Mouse (Mus musculus): ENCODE data around the gene Atoh8. TPM values are rescaled to one million over a fixed set of nuclear protein-coding genes. Genes with fewer than 3 reads are reported as not detected.
A peak's percentile ranks its signal among the peaks of the same experiment; 100 is the strongest.

Atoh8 gene
- polyA plus RNA-seq, 1 experiment from 2014 or later: 13.3 TPM

- H3K36me3 ChIP-seq (ENCODE audit: control insufficient read depth, insufficient read depth, low read length): 0 out of 2 replicates have a peak, but pooled peaks cover 5% of the 10 kb centered on the region
- WGBS: 51% methylated on average over 11 of the region's 11 CpGs
- 0 out of 2 replicates have a peak, but pooled peaks cover 10% of the 10 kb centered on the region for H3K4me1 ChIP-seq (ENCODE audit: control insufficient read depth, insufficient read depth, low read length)
- ATAC-seq (ENCODE audit: low FRiP score, low TSS enrichment): peak; percentile 12; the same call in 1 of the 2 replicates
- H3K4me2 ChIP-seq (replicated peaks; ENCODE audit: low read depth, low read length): no peak overlapping the region
- H3K4me3 ChIP-seq (ENCODE audit: low read length): no peak overlapping the region
- H3K27me3 ChIP-seq (ENCODE audit: control insufficient read depth, insufficient read depth, low read length): no peaks in the 10 kb centered on the region
- no peak overlapping the region for H3K9ac ChIP-seq (ENCODE audit: low read depth, low read length)
- H3K9me3 ChIP-seq (ENCODE audit: control insufficient read depth, low read length): no peaks in the 10 kb centered on the region
- no peak overlapping the region for H3K27ac ChIP-seq (ENCODE audit: low read depth, low read length)
These were observed 34.7 kb downstream of the Atoh8 start for GRCm38 (mm10) chr6:72200595-72201256.

DNA sequence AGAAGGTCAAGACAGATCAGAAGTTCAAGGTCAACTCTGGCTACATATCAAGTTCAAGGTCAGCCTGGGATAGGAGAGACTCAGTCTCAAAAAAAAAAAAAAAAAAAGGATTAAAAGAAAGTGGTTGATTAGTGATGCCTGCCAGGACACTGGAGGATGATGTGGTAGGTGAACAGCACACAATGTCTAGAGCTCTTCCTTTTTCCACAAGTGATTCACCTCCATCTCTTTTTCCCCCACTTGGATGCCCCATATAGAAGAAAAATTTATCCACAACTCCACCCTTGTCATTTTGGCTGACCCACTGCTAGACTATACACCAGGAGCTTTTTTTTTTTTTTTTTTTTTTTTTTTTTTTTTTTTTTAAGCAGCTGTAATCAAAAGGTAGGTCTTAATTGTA lies 37.9 kb downstream of the Atoh8 start:
- ATAC-seq (ENCODE audit: low FRiP score, low TSS enrichment): no peak
- no peak overlapping the region for H3K27ac ChIP-seq (ENCODE audit: low read depth, low read length)
- H3K27me3 ChIP-seq (ENCODE audit: control insufficient read depth, insufficient read depth, low read length): no peaks in the 10 kb centered on the region
- H3K4me3 ChIP-seq (ENCODE audit: low read length): no peak overlapping the region
- no peaks in the 10 kb centered on the region for H3K9me3 ChIP-seq (ENCODE audit: control insufficient read depth, low read length)
- no peaks in the 10 kb centered on the region for H3K36me3 ChIP-seq (ENCODE audit: control insufficient read depth, insufficient read depth, low read length)
- no peak overlapping the region for H3K9ac ChIP-seq (ENCODE audit: low read depth, low read length)
- H3K4me2 ChIP-seq (replicated peaks; ENCODE audit: low read depth, low read length): no peak overlapping the region
- H3K4me1 ChIP-seq (ENCODE audit: control insufficient read depth, insufficient read depth, low read length): 0 out of 2 replicates have a peak, but pooled peaks cover 10% of the 10 kb centered on the region

- Histone ChIP-seq H3K27me3 (ENCODE audit: control insufficient read depth, insufficient read depth, low read length) (no peaks in the 10 kb centered on the region), H3K4me1 (ENCODE audit: control insufficient read depth, insufficient read depth, low read length) (0 out of 2 replicates have a peak, but pooled peaks cover 10% of the 10 kb centered on the region), H3K9ac (ENCODE audit: low read depth, low read length) (no peak overlapping the region), H3K36me3 (ENCODE audit: control insufficient read depth, insufficient read depth, low read length) (no peaks in the 10 kb centered on the region), H3K4me3 (ENCODE audit: low read length) (no peak overlapping the region), H3K4me2 (replicated peaks; ENCODE audit: low read depth, low read length) (no peak overlapping the region), H3K9me3 (ENCODE audit: control insufficient read depth, low read length) (no peaks in the 10 kb centered on the region), H3K27ac (ENCODE audit: low read depth, low read length) (no peak overlapping the region)
- WGBS: 56% methylated on average over 3 of the region's 3 CpGs
- ATAC-seq (ENCODE audit: low FRiP score, low TSS enrichment): no peak
These were observed 38.7 kb downstream of the Atoh8 start for GRCm38 (mm10) chr6:72196660-72197059.

- no peak overlapping the region for H3K9ac ChIP-seq (ENCODE audit: low read depth, low read length)
- WGBS: 54% methylated on average over 5 of the region's 5 CpGs
- no peaks in the 10 kb centered on the region for H3K36me3 ChIP-seq (ENCODE audit: control insufficient read depth, insufficient read depth, low read length)
- H3K4me3 ChIP-seq (ENCODE audit: low read length): no peak overlapping the region
- H3K4me2 ChIP-seq (replicated peaks; ENCODE audit: low read depth, low read length): no peak overlapping the region
- no peak overlapping the region for H3K27ac ChIP-seq (ENCODE audit: low read depth, low read length)
- H3K9me3 ChIP-seq (ENCODE audit: control insufficient read depth, low read length): no peaks in the 10 kb centered on the region
- no peak for ATAC-seq (ENCODE audit: low FRiP score, low TSS enrichment)
- H3K4me1 ChIP-seq (ENCODE audit: control insufficient read depth, insufficient read depth, low read length): peaks cover 22% of the 10 kb centered on the region
- H3K27me3 ChIP-seq (ENCODE audit: control insufficient read depth, insufficient read depth, low read length): no peaks in the 10 kb centered on the region
These were observed 44.8 kb downstream of the Atoh8 start for GRCm38 (mm10) chr6:72190577-72190976.

GRCm38 (mm10) chr6:72190120-72190519 lies 45.3 kb downstream of the Atoh8 start:
- no peak overlapping the region for H3K9ac ChIP-seq (ENCODE audit: low read depth, low read length)
- 16% methylated on average over 6 of the region's 6 CpGs for WGBS
- H3K4me1 ChIP-seq (ENCODE audit: control insufficient read depth, insufficient read depth, low read length): peaks cover 22% of the 10 kb centered on the region
- no peaks in the 10 kb centered on the region for H3K27me3 ChIP-seq (ENCODE audit: control insufficient read depth, insufficient read depth, low read length)
- H3K4me2 ChIP-seq (replicated peaks; ENCODE audit: low read depth, low read length): no peak overlapping the region; the same call in 1 of the 2 replicates
- no peak overlapping the region for H3K27ac ChIP-seq (ENCODE audit: low read depth, low read length)
- no peak overlapping the region for H3K4me3 ChIP-seq (ENCODE audit: low read length)
- ATAC-seq (ENCODE audit: low FRiP score, low TSS enrichment): no peak
- no peaks in the 10 kb centered on the region for H3K36me3 ChIP-seq (ENCODE audit: control insufficient read depth, insufficient read depth, low read length)
- H3K9me3 ChIP-seq (ENCODE audit: control insufficient read depth, low read length): no peaks in the 10 kb centered on the region

- WGBS: 5% methylated on average over 29 of the region's 29 CpGs
- Histone ChIP-seq H3K9me3 (ENCODE audit: control insufficient read depth, low read length) (no peaks in the 10 kb centered on the region), H3K27me3 (ENCODE audit: control insufficient read depth, insufficient read depth, low read length) (no peaks in the 10 kb centered on the region), H3K27ac (ENCODE audit: low read depth, low read length) (peak overlapping the region; percentile 25; the same call in 1 of the 2 replicates), H3K36me3 (ENCODE audit: control insufficient read depth, insufficient read depth, low read length) (no peaks in the 10 kb centered on the region), H3K4me2 (replicated peaks; ENCODE audit: low read depth, low read length) (peak overlapping the region; percentile 46), H3K4me3 (ENCODE audit: low read length) (peak overlapping the region; percentile 14), H3K4me1 (ENCODE audit: control insufficient read depth, insufficient read depth, low read length) (peaks cover 22% of the 10 kb centered on the region), H3K9ac (ENCODE audit: low read depth, low read length) (peak overlapping the region; percentile 50)
- peak; percentile 59 for ATAC-seq (ENCODE audit: low FRiP score, low TSS enrichment)
These were observed 46.1 kb downstream of the Atoh8 start for GRCm38 (mm10) chr6:72189061-72189863.

DNA sequence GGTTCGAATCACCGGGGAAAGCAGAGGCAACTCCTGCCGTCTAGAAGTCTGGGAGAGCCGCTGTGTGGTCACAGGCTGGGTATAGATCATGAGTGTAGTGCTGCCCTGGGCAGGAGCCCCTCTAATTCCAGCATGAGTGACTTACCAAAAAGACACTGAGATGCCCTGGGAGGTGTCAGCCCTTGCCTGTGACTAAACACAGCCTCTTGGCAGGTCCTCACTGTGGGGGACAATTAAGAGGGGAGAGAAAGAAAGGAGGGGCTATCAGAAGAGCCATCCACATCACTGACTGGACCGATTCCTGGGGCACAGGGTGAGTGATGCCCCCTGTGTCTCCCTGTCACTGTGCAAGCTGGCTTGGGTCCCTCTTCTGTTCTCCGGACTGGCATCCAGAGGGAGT lies 48.6 kb downstream of the Atoh8 start:
- no peak overlapping the region for H3K9ac ChIP-seq (ENCODE audit: low read depth, low read length)
- 85% methylated on average over 6 of the region's 6 CpGs for WGBS
- no peak overlapping the region for H3K4me2 ChIP-seq (replicated peaks; ENCODE audit: low read depth, low read length)
- H3K4me3 ChIP-seq (ENCODE audit: low read length): no peak overlapping the region
- no peaks in the 10 kb centered on the region for H3K9me3 ChIP-seq (ENCODE audit: control insufficient read depth, low read length)
- no peak overlapping the region for H3K27ac ChIP-seq (ENCODE audit: low read depth, low read length)
- no peak for ATAC-seq (ENCODE audit: low FRiP score, low TSS enrichment)
- H3K27me3 ChIP-seq (ENCODE audit: control insufficient read depth, insufficient read depth, low read length): no peaks in the 10 kb centered on the region
- H3K36me3 ChIP-seq (ENCODE audit: control insufficient read depth, insufficient read depth, low read length): no peaks in the 10 kb centered on the region
- peaks cover 22% of the 10 kb centered on the region for H3K4me1 ChIP-seq (ENCODE audit: control insufficient read depth, insufficient read depth, low read length)

DNA sequence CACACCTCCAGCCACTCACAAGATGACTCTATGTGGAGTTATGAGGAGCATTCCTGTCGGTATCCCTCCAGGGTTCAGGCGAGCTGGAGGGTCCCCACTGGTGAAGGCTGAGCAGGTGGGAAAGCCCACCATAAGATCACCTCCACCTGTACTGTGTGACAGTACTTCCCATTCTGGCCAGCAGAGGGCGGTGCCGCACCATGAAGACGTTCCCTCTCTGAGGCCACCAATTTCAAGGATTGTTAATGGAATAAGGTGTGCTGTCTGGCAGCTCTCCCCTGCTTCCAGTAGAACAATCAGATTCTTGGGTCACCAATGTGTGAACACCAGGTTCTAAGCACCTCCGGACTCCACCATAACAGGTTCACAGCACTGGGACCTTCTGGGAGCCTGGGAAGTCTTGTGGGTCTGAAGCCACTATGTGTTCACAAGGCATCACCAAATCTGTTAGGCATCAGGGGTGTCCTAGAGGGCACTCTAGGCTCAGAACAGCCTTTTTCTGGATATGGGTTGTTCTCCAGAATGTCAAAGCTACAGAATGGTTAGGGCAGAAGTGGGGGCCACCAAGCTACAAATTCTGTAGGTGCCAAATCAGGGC lies 49.4 kb downstream of the Atoh8 start:
- Histone ChIP-seq H3K9ac (ENCODE audit: low read depth, low read length) (no peak overlapping the region), H3K4me3 (ENCODE audit: low read length) (no peak overlapping the region), H3K4me2 (replicated peaks; ENCODE audit: low read depth, low read length) (no peak overlapping the region), H3K36me3 (ENCODE audit: control insufficient read depth, insufficient read depth, low read length) (no peaks in the 10 kb centered on the region), H3K4me1 (ENCODE audit: control insufficient read depth, insufficient read depth, low read length) (peaks cover 22% of the 10 kb centered on the region), H3K9me3 (ENCODE audit: control insufficient read depth, low read length) (no peaks in the 10 kb centered on the region), H3K27ac (ENCODE audit: low read depth, low read length) (no peak overlapping the region), H3K27me3 (ENCODE audit: control insufficient read depth, insufficient read depth, low read length) (no peaks in the 10 kb centered on the region)
- no peak for ATAC-seq (ENCODE audit: low FRiP score, low TSS enrichment)
- WGBS: 0% methylated on average over 6 of the region's 6 CpGs

- Histone ChIP-seq H3K36me3 (ENCODE audit: control insufficient read depth, insufficient read depth, low read length) (no peaks in the 10 kb centered on the region), H3K27me3 (ENCODE audit: control insufficient read depth, insufficient read depth, low read length) (no peaks in the 10 kb centered on the region), H3K4me2 (replicated peaks; ENCODE audit: low read depth, low read length) (no peak overlapping the region), H3K27ac (ENCODE audit: low read depth, low read length) (no peak overlapping the region), H3K9me3 (ENCODE audit: control insufficient read depth, low read length) (no peaks in the 10 kb centered on the region), H3K4me1 (ENCODE audit: control insufficient read depth, insufficient read depth, low read length) (peaks cover 12% of the 10 kb centered on the region), H3K4me3 (ENCODE audit: low read length) (no peak overlapping the region), H3K9ac (ENCODE audit: low read depth, low read length) (no peak overlapping the region)
- no peak for ATAC-seq (ENCODE audit: low FRiP score, low TSS enrichment)
- 90% methylated on average over 5 of the region's 5 CpGs for WGBS
These were observed 50.8 kb downstream of the Atoh8 start for GRCm38 (mm10) chr6:72184576-72184975.
